8 mouse cellular contexts compared by ENCODE assay signal in the genomic region with DNA sequence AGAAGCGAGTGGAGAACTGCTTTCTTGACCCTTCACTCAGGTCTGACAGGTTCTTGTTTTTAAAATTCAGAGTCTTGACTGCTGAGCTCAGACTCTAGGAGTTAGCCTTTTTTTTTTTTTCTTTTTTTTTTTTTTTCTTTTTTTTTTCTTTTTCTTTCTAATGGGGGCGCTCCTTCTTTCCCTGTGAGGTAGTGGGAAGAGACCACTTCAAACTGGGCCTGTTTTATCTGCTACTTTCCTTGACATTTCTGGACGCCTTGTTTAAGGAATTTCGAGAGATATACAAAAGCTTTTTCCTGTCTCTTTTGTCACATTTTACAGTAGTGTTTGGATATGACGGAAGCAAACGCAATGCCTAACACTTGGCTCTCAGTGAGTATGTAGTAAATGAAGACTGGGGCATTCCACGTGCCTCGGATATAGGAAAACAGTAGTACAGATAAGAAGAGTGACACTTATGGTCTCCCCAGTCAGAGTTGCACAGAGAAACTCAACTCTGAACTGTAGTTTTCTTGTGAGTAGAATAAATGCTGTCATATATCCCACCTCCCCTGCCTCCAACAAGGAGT. TPM values are rescaled to one million over a fixed set of nuclear protein-coding genes. Genes with fewer than 3 reads are reported as not detected.
DNase-seq lines count a peak whose midpoint lies in the region; ATAC-seq and TF ChIP-seq lines count a peak whose summit lies in the region.

No protein-coding gene starts in this region.

- no peak for TF ChIP-seq POLR2A in lung, adult 2 months (IDR thresholded peaks at IDR 0.05; ENCODE audit: borderline replicate concordance, extremely low read depth, low read depth, low read length)
- no peak for TF ChIP-seq POLR2A in embryonic fibroblast, embryonic 13.5 days (IDR thresholded peaks at IDR 0.05; ENCODE audit: low read depth, low read length)

- H3K27ac ChIP-seq in embryonic fibroblast, embryonic 13.5 days (ENCODE audit: insufficient read depth, low read length) = no peak overlapping the region
- H3K27ac ChIP-seq in limb, embryonic 13.5 days = no peak overlapping the region

- peak overlapping the region; percentile 94 for H3K4me3 ChIP-seq in lung, adult 2 months (replicated peaks; ENCODE audit: extremely low read depth, low read depth, low read length)
- H3K4me3 ChIP-seq in embryonic fibroblast, embryonic 13.5 days (ENCODE audit: insufficient read depth, low read length) = peak overlapping the region; percentile 74
- peak overlapping the region; percentile 57 for H3K4me3 ChIP-seq in limb, embryonic 13.5 days

- no peaks in the 10 kb centered on the region for H3K27me3 ChIP-seq in limb, embryonic 13.5 days

- peaks cover 3% of the 10 kb centered on the region for H3K4me1 ChIP-seq in lung, adult 2 months (ENCODE audit: control insufficient read depth, insufficient read depth, low read length)
- peaks cover 4% of the 10 kb centered on the region; the same call in 1 of the 2 replicates for H3K4me1 ChIP-seq in embryonic fibroblast, embryonic 13.5 days (ENCODE audit: control insufficient read depth, insufficient read depth, low read length)
- peaks cover 9% of the 10 kb centered on the region for H3K4me1 ChIP-seq in limb, embryonic 13.5 days

- no peak for TF ChIP-seq CTCF in lung, adult 2 months (IDR thresholded peaks at IDR 0.05; ENCODE audit: insufficient read depth, low read length)
- no peak for TF ChIP-seq CTCF in embryonic fibroblast, embryonic 13.5 days (IDR thresholded peaks at IDR 0.05; ENCODE audit: borderline replicate concordance, insufficient read depth, low read length)

- no peaks in the 10 kb centered on the region for H3K36me3 ChIP-seq in limb, embryonic 13.5 days

- DNase-seq in lung, adult 2 months = no peak
- no peak for DNase-seq in lung, postnatal 4 days
- DNase-seq in retina, postnatal 1 day = peak; percentile 10
- no peak for DNase-seq in cerebellum, adult 11-12 months
- no peak for DNase-seq in adrenal gland, postnatal 14 days
- no peak for DNase-seq in cerebellum, postnatal 10 days

- H3K4me2 ChIP-seq in limb, embryonic 13.5 days (replicated peaks) = peak overlapping the region; percentile 87

- no peaks in the 10 kb centered on the region for H3K9me3 ChIP-seq in limb, embryonic 13.5 days

- no peak for ATAC-seq in limb, embryonic 13.5 days (ENCODE audit: low FRiP score, low read depth)

- no peak overlapping the region for H3K9ac ChIP-seq in limb, embryonic 13.5 days

- WGBS in lung, adult 2 months = 10% methylated on average over 8 of the region's 8 CpGs
- 54% methylated on average over 8 of the region's 8 CpGs for WGBS in limb, embryonic 13.5 days

RNA-seq across cellular contexts. Expression of gene Ctsc, which starts 0.8 kb away (rescaled TPM):
- polyA plus RNA-seq in lung, adult 2 months (2012; rRNA removed) = 181 and 233 TPM in 2 replicates
- polyA plus RNA-seq in embryonic fibroblast, embryonic 13.5 days (2011; ENCODE audit: insufficient read length, low read depth, missing spikeins) = 87.7 and 131 TPM in 2 replicates
- 36.5 and 43.8 TPM in 2 replicates for polyA plus RNA-seq in limb, embryonic 13.5 days (2015; fragmentation: Nextera tagmentation; extraction: Ambion mirVana)
- total RNA-seq in adrenal gland, postnatal 14 days (2021) = 17.1 and 25.0 TPM in 2 replicates
